Mouse (Mus musculus) activated CD4-positive, CD25-positive, alpha-beta regulatory T cell, adult 9 weeks (primary cell): ENCODE measurements around the gene Hgfac. TPM values are rescaled to one million over a fixed set of nuclear protein-coding genes. Genes with fewer than 3 reads are reported as not detected.

Experiments
- polyA plus RNA-seq: library from polyadenylated mRNA; unstranded; fragments of 100-300 nt; shearing (Covaris generic); gene quantifications from one replicate; pipeline ENCODE4 v1.2.1, GENCODE M21; 2017

The Hgfac gene
- 9.9 TPM for polyA plus RNA-seq

GRCm38 (mm10) chr5:35041268-35041829 lies at the start of gene Hgfac:
TSS of gene Hgfac (plus strand) at chr5:35041509.

GRCm38 (mm10) chr5:35056604-35057432 lies 15.5 kb downstream of the Hgfac start, which contains the start of gene Dok7:
TSS of gene Dok7 (plus strand) at chr5:35056766.

Other genes starting within 250 kb of the Hgfac start
- gene Msantd1, start 133.5 kb upstream of the Hgfac start, polyA plus RNA-seq: 1.0 TPM
- 9.2 TPM for gene Rgs12, start 92.1 kb upstream of the Hgfac start, polyA plus RNA-seq
- gene Dok7, start 15.3 kb downstream of the Hgfac start, polyA plus RNA-seq: not detected
- 82.5 TPM for gene Lrpap1, start 64.3 kb downstream of the Hgfac start, polyA plus RNA-seq
- not detected for gene Adra2c, start 236.8 kb downstream of the Hgfac start, polyA plus RNA-seq